Mouse (Mus musculus) embryonic facial prominence, embryonic 12.5 days (tissue): ENCODE measurements at regions not wholly inside any gene's neighbourhood (a gene's known extent, or its start where the extent isn't known, plus 50 kb on each side); places are given as distances from the start of the nearest gene placed in this dataset.

ENCODE experiments used
- ATAC-seq: fragments of 200-750 bp; cut with Nextera tagmentation; 2 replicates; pipeline ENCODE4 v1.8.0; 2017; ENCODE audit not compliant: insufficient number of reproducible peaks, insufficient read depth, low FRiP score, low TSS enrichment
- H3K27ac ChIP-seq: fragments of 300-500 bp; sonication (generic); 2 replicates; pipeline ENCODE4 v1.5.1; 2016; ENCODE audit warnings: mild to moderate bottlenecking
- H3K27me3 ChIP-seq: fragments of 300-500 bp; sonication (generic); 2 replicates; pipeline ENCODE4 v1.6.1; 2016; ENCODE audit warnings: mild to moderate bottlenecking, moderate library complexity
- H3K36me3 ChIP-seq: fragments of 300-500 bp; sonication (generic); 2 replicates; pipeline ENCODE4 v1.6.1; 2016; ENCODE audit warnings: mild to moderate bottlenecking
- H3K4me1 ChIP-seq: fragments of 300-500 bp; sonication (generic); 2 replicates; pipeline ENCODE4 v1.6.1; 2016
- H3K4me2 ChIP-seq: fragments of 300-500 bp; sonication (generic); replicated peaks from 2 replicates; pipeline ENCODE4 v1.6.1; 2016; ENCODE audit warnings: mild to moderate bottlenecking, moderate library complexity
- H3K4me3 ChIP-seq: fragments of 300-500 bp; sonication (generic); 2 replicates; pipeline ENCODE4 v1.5.1; 2016; ENCODE audit warnings: mild to moderate bottlenecking
- H3K9ac ChIP-seq: fragments of 300-500 bp; sonication (generic); 2 replicates; pipeline ENCODE4 v1.6.1; 2016; ENCODE audit warnings: mild to moderate bottlenecking, moderate library complexity
- H3K9me3 ChIP-seq: fragments of 300-500 bp; sonication (generic); 2 replicates; pipeline ENCODE4 v1.6.1; 2016; ENCODE audit warnings: mild to moderate bottlenecking, moderate library complexity
- WGBS: fragments of 180-500 bp; shearing (Covaris S2); methylation state at CpG from one replicate; pipeline ENCODE4 v1.1.7; 2016; 5-methylcytosine and 5-hydroxymethylcytosine counted together

DNA sequence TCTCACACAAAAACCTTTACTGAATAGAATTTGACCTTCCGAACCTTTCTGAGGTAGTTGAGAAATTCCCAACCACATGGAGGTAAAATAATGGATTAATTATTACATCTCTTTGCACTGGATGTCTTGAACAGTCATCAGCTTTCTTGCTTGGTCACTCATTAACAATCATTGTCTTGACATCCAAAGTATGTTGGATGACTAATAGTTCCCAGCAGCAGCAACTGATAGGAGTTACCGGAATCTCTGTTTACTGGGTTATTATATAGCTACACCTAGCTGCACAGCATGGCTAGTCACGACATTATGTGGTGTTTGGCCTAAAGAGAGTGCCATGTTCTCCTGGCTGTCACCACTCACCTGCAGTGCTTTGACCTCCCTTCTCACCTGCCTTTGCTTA, 234.9 kb upstream of the Zpld1 start:
- H3K4me2 ChIP-seq, result no peak overlapping the region
- no peaks in the 10 kb centered on the region for H3K9me3 ChIP-seq
- no peak overlapping the region for H3K4me3 ChIP-seq
- H3K27me3 ChIP-seq, result no peaks in the 10 kb centered on the region
- H3K4me1 ChIP-seq, result no peaks in the 10 kb centered on the region
- H3K27ac ChIP-seq, result no peak overlapping the region
- no peaks in the 10 kb centered on the region for H3K36me3 ChIP-seq
- H3K9ac ChIP-seq, result no peak overlapping the region
- ATAC-seq, result no peak
- WGBS, result 83% methylated on average over 3 of the region's 3 CpGs

DNA sequence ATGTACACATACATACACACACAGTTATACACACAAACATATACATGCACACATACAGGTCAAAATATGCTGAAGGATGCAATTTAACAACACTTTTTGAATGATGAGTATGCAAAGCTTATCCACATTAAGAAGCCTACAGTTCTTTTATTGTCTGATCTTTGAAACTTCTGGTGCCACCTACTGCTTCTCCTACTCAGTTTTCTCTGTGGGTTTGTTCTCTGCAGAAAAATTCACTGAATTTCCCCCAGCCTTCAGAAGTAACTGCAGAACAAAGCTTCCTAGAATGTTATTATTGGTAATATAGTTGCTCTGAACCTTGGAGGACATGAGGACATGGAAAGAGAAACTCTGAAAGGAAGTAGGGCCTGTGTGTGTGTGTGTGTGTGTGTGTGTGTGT, 233.1 kb upstream of the Zpld1 start:
- no peak overlapping the region for H3K27ac ChIP-seq
- H3K27me3 ChIP-seq, result no peaks in the 10 kb centered on the region
- no peaks in the 10 kb centered on the region for H3K36me3 ChIP-seq
- no peak overlapping the region for H3K4me3 ChIP-seq
- no peak overlapping the region for H3K4me2 ChIP-seq
- no peak for ATAC-seq
- no peak overlapping the region for H3K9ac ChIP-seq
- H3K9me3 ChIP-seq, result no peaks in the 10 kb centered on the region
- H3K4me1 ChIP-seq, result no peaks in the 10 kb centered on the region

DNA sequence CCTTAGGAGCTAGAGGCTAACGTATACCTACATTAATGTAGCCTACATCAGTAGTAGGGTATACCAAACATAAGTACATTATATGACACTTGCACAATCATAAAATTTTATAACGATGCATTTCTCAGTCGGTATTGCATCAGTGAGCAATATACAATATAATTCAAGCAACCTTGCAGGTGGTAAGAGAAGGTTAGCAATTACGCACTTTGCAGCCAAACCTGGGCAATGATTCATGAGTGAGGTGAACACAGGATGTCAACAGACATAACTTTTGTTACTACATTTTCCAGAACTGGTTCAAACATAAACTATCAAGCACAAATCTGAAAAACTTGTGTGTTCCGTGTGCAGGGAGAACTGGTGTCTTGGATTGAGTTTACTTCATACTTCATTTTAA, 229.9 kb upstream of the Zpld1 start:
- Histone ChIP-seq H3K36me3 (no peaks in the 10 kb centered on the region), H3K9me3 (no peaks in the 10 kb centered on the region), H3K4me1 (no peaks in the 10 kb centered on the region), H3K4me2 (no peak overlapping the region), H3K27ac (no peak overlapping the region), H3K9ac (no peak overlapping the region), H3K4me3 (no peak overlapping the region), H3K27me3 (no peaks in the 10 kb centered on the region)
- WGBS, result 89% methylated on average over 5 of the region's 5 CpGs
- ATAC-seq, result no peak

DNA sequence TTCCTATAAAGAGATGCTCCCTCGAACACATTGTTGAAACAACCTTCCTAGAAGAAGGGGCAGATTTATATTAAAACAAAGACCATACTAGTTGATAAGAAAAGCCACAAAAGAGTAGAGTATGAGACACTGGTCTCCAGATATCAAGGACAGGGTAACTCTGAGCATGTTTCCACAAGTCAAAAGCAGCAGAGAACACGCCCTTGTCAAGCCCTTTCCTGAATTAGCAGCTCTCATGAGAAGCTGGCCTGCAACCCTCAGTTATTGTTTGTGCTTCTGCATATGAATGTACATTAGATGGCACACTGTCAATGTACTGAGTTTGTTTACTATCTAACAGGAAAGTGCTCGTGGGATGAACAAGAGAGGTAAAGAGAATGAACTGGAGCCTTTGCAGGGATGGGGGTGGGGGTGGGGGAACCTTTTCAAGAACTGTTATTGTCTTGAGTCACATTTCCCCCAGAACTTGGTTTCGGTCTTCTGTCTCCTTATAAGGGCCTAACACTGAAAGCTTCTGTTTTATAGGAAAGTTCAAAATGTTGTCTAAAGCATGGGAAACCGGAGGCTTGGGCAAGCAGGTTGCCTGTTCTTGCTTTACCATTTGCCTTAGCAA, 228.6 kb upstream of the Zpld1 start:
- Histone ChIP-seq H3K9me3 (no peaks in the 10 kb centered on the region), H3K27me3 (no peaks in the 10 kb centered on the region), H3K36me3 (no peaks in the 10 kb centered on the region), H3K27ac (no peak overlapping the region), H3K4me2 (no peak overlapping the region), H3K4me3 (no peak overlapping the region), H3K4me1 (no peaks in the 10 kb centered on the region), H3K9ac (no peak overlapping the region)
- WGBS, result 72% methylated on average over 5 of the region's 5 CpGs
- no peak for ATAC-seq

DNA sequence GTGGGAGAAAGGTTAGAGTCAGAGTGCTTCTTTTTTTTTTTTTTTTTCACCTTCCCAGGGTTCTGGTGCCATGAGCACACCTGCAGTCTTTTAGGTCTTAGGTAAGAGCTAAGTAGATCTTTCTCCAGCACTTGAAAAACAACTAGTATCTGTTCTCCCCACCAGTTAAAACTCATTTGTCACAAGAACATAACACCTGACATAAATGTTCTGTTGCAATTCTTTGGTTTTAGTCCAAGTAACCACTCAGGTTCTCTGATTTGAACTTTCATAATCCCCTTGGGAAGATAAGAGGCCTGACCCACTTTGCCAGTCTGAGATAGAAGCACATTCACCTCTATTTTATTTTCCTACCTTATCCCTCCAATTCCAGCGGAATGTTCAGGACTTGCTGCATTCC, 225.5 kb upstream of the Zpld1 start:
- Histone ChIP-seq H3K27me3 (no peaks in the 10 kb centered on the region), H3K9me3 (no peaks in the 10 kb centered on the region), H3K27ac (no peak overlapping the region), H3K36me3 (no peaks in the 10 kb centered on the region), H3K4me1 (no peaks in the 10 kb centered on the region), H3K4me3 (no peak overlapping the region), H3K4me2 (no peak overlapping the region), H3K9ac (no peak overlapping the region)
- no peak for ATAC-seq
- 91% methylated on average over 1 of the region's 1 CpGs for WGBS

DNA sequence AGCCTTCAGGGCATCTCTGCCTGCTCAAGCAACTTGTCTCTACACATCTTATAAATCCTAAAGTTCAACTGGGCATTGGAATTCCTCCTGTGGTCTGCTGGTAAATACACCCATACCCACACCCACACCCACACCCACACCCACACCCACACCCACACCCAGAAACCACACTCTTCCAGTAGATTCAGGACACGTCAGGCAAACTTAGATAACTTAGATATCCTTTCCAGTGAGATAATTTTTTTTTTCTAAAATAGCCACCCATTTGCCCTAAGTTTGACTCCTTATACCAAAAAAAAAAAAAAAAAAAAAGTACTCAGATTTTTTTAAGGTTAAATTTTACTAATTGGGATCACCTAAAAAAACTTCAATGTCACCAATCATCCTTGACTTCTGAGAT, 224.5 kb upstream of the Zpld1 start:
- no peaks in the 10 kb centered on the region for H3K4me1 ChIP-seq
- WGBS, result 81% methylated on average over 1 of the region's 1 CpGs
- no peak overlapping the region for H3K4me3 ChIP-seq
- H3K4me2 ChIP-seq, result no peak overlapping the region
- no peaks in the 10 kb centered on the region for H3K9me3 ChIP-seq
- no peaks in the 10 kb centered on the region for H3K36me3 ChIP-seq
- H3K9ac ChIP-seq, result no peak overlapping the region
- no peak overlapping the region for H3K27ac ChIP-seq
- H3K27me3 ChIP-seq, result no peaks in the 10 kb centered on the region
- no peak for ATAC-seq

DNA sequence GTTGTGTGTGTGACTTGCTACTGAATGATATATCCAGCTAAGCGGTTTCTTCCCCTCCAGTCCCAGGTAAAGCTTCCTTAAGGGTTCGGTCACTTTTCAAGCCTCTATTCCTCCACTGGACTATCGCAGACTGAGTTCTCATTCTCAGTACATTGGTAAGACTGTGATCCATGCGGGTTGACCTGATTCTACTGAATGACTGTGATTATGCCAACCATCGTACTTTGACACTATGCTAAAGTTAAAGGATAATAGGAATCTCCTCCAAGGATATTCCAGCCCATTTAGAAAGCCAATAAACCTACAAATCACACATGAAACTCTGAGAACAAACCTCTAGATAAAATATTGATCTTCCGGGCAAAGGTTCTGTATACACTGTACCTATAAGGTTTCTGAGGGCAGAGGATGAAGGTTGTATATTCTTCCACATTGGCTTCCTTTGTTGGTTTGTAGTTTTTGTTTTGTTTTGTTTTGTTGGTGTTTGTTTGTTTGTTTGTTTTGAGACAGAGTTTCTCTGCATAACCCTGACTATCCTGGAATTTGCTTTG, 223.7 kb upstream of the Zpld1 start:
- Histone ChIP-seq H3K4me1 (no peaks in the 10 kb centered on the region), H3K36me3 (no peaks in the 10 kb centered on the region), H3K4me2 (no peak overlapping the region), H3K27me3 (no peaks in the 10 kb centered on the region), H3K9ac (no peak overlapping the region), H3K9me3 (no peaks in the 10 kb centered on the region), H3K27ac (no peak overlapping the region), H3K4me3 (no peak overlapping the region)
- no peak for ATAC-seq
- 95% methylated on average over 6 of the region's 6 CpGs for WGBS

DNA sequence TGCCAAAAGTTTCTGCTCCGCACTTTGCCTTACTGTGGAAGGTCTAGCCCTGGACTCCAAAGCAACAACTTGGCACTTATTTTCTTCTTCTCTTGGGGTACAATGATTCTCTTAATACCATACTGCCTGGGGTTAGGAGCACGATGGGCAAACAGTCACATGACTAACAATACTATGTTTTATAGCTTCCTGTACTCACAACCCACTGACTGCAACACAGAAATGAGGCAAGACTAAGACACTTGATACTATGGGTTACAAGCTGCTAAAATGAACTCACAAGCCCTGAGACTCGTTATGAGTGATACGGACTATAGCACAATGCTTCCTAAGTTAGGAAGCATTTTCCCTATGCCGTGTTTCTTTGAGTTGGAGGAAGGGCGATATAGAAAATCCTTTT, 222.3 kb upstream of the Zpld1 start:
- Histone ChIP-seq H3K27ac (no peak overlapping the region), H3K4me1 (no peaks in the 10 kb centered on the region), H3K9me3 (no peaks in the 10 kb centered on the region), H3K27me3 (no peaks in the 10 kb centered on the region), H3K4me2 (no peak overlapping the region), H3K9ac (no peak overlapping the region), H3K4me3 (no peak overlapping the region), H3K36me3 (no peaks in the 10 kb centered on the region)
- 87% methylated on average over 6 of the region's 6 CpGs for WGBS
- no peak for ATAC-seq

DNA sequence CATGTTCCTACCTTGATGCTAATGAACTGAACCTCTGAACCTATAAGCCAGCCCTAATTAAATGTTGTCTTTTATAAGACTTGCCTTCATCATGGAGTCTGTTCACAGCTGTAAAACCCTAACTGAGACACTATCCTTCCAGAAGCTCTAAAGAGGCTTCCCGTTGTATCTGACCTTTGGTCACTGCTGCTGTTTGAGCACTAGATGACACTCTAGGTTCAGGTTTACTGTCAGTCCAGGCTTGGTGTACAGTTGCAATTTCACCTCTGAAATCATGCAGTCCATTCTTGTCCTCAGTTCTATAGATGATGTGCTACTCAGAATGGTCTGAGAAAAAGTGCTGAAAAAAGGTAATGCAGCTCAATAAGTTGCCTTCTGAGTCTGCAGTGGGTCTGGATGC, 221.9 kb upstream of the Zpld1 start:
- Histone ChIP-seq H3K4me1 (no peaks in the 10 kb centered on the region), H3K4me2 (no peak overlapping the region), H3K36me3 (no peaks in the 10 kb centered on the region), H3K27me3 (no peaks in the 10 kb centered on the region), H3K4me3 (no peak overlapping the region), H3K27ac (no peak overlapping the region), H3K9me3 (no peaks in the 10 kb centered on the region), H3K9ac (no peak overlapping the region)
- 70% methylated on average over 1 of the region's 1 CpGs for WGBS
- no peak for ATAC-seq

DNA sequence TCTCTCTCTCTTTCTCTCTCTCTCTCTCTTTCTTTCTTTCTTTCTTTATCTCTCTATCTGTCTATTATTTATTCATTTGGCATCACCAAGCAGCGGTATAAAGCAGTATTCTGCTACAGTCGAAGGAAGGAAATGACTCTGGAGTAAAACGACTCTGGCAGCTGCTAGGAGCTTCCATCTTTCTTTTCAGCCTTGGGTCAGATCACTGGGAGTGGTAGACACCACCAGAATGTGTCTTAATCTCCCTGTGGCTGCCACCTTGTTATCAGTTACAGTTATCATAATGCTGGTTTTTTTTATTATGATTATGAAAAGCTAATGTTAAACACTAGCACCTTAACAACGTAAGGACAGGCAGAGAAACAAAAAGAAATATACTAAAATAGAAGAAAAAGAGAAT, 219.2 kb upstream of the Zpld1 start:
- 84% methylated on average over 4 of the region's 4 CpGs for WGBS
- Histone ChIP-seq H3K4me1 (no peaks in the 10 kb centered on the region), H3K9ac (no peak overlapping the region), H3K36me3 (no peaks in the 10 kb centered on the region), H3K4me2 (no peak overlapping the region), H3K9me3 (no peaks in the 10 kb centered on the region), H3K27ac (no peak overlapping the region), H3K4me3 (no peak overlapping the region), H3K27me3 (no peaks in the 10 kb centered on the region)
- ATAC-seq, result no peak

DNA sequence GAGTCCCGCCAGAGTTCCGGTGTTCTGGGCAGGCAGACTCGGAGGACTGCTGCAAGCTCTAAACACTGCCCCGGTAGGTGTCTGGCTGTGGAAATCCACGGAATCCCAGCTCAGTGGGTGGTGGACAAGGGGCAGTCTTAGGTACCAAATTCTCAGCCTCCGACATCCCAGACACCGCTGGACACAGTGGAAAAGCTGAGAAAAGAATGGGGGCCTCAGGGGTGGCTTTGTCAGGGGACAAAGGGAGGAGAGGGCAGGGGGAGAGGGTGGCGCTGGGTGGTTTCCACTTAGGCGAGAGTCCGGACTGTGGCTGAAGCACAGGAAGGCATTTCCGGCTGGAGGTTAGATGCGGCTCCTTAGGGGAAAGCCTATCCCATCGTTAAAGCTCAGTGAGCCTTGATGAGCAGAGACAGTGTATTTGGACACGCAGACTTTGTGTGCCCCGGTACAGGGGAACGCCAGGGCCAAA, 217.5 kb upstream of the Zpld1 start:
- 0 out of 2 replicates have a peak overlapping the region, but pooled peaks have one; percentile 5 for H3K4me3 ChIP-seq
- no peak overlapping the region for H3K9ac ChIP-seq
- H3K27ac ChIP-seq, result no peak overlapping the region
- H3K9me3 ChIP-seq, result no peaks in the 10 kb centered on the region
- no peaks in the 10 kb centered on the region for H3K27me3 ChIP-seq
- 51% methylated on average over 16 of the region's 16 CpGs for WGBS
- no peaks in the 10 kb centered on the region for H3K4me1 ChIP-seq
- no peaks in the 10 kb centered on the region for H3K36me3 ChIP-seq
- peak overlapping the region; percentile 38; the same call in 1 of the 2 replicates for H3K4me2 ChIP-seq
- ATAC-seq, result 0 out of 2 replicates have a peak, but pooled peaks have one; percentile 35

DNA sequence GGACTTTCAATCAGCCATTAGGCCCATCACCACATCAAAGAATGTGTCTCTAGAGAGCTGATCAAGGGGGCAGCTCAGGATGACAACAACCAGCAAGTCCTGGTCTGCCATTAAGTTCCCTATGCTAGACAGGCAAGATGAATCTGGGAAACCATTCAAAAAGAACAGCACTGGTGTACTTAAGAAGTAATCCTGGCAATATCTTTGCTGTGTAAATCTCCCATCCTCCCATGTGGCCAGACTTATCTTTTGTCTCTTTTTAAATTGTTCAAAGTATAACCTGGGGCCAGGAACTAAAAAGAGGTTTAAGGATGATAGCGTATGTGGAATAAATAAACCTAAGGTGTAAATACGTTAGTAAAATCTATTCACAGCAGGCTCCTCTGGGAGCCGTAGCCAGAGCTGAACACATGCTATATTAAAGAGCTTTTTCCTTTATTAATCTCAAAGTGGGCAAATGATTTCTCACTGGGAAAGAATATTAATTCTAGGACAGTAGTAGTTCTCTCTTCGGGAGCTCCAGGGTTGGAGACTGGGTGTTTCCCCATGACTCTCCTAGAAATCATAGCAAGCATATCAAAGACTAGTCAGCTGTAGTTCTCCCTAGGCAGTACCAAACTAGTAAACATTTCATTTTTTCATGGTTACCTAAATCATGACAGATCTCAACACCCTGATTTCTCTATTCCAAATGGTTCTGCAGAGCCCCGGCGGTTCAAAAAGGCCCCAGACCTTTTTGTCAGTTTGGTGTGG, 216.8 kb upstream of the Zpld1 start:
- H3K4me1 ChIP-seq, result no peaks in the 10 kb centered on the region
- WGBS, result 87% methylated on average over 6 of the region's 6 CpGs
- H3K9me3 ChIP-seq, result no peaks in the 10 kb centered on the region
- no peak overlapping the region for H3K4me3 ChIP-seq
- H3K4me2 ChIP-seq, result peak overlapping the region; percentile 38; the same call in 1 of the 2 replicates
- H3K9ac ChIP-seq, result no peak overlapping the region
- no peaks in the 10 kb centered on the region for H3K27me3 ChIP-seq
- H3K27ac ChIP-seq, result no peak overlapping the region
- no peaks in the 10 kb centered on the region for H3K36me3 ChIP-seq
- no peak for ATAC-seq
